Mouse (Mus musculus) liver, embryonic 16.5 days (tissue): ENCODE data around the gene Tubb4a. TPM values are rescaled to one million over a fixed set of nuclear protein-coding genes. Genes with fewer than 3 reads are reported as not detected.

Source experiments
- ATAC-seq: fragments of 200-750 bp; cut with Nextera tagmentation; 2 replicates; pipeline ENCODE4 v1.8.0; 2017; ENCODE audit warnings: low read depth, mild to moderate bottlenecking, moderate number of reproducible peaks, moderate library complexity
- H3K27ac ChIP-seq: fragments of 300-500 bp; sonication (generic); 2 replicates; pipeline ENCODE4 v1.5.1; 2014; ENCODE audit warnings: mild to moderate bottlenecking, low read length
- H3K27me3 ChIP-seq: fragments of 300-500 bp; sonication (generic); 2 replicates; pipeline ENCODE4 v1.6.1; 2014; ENCODE audit warnings: low read depth, low read length, mixed read lengths; ENCODE audit not compliant: control insufficient read depth, insufficient read depth
- H3K36me3 ChIP-seq: fragments of 300-500 bp; sonication (generic); 2 replicates; pipeline ENCODE4 v1.6.1; 2014; ENCODE audit warnings: mild to moderate bottlenecking; ENCODE audit not compliant: control insufficient read depth, insufficient read depth
- H3K4me1 ChIP-seq: fragments of 300-500 bp; sonication (generic); 2 replicates; pipeline ENCODE4 v1.6.1; 2014; ENCODE audit warnings: low read depth, low read length, mixed read lengths; ENCODE audit not compliant: control insufficient read depth
- H3K4me2 ChIP-seq: fragments of 300-500 bp; sonication (generic); 2 replicates; pipeline ENCODE4 v1.6.1; 2014; ENCODE audit warnings: low read depth, low read length, mixed read lengths
- H3K4me3 ChIP-seq: fragments of 300-500 bp; sonication (generic); 2 replicates; pipeline ENCODE4 v1.5.1; 2014; ENCODE audit warnings: low read depth, mild to moderate bottlenecking, low read length
- H3K9ac ChIP-seq: fragments of 300-500 bp; sonication (generic); 2 replicates; pipeline ENCODE4 v1.6.1; 2014; ENCODE audit warnings: low read depth, low read length
- H3K9me3 ChIP-seq: fragments of 300-500 bp; sonication (generic); replicated peaks from 2 replicates; pipeline ENCODE4 v1.6.1; 2016; ENCODE audit warnings: low read length; ENCODE audit not compliant: control insufficient read depth
- WGBS: fragments of 180-500 bp; shearing (Covaris S2); extraction: QIAGEN DNeasy Blood & Tissue Kit; methylation state at CpG from one replicate; pipeline ENCODE4 v1.1.7; 2014; ENCODE audit not compliant: insufficient replicate concordance; 5-methylcytosine and 5-hydroxymethylcytosine counted together
- polyA plus RNA-seq: library from polyadenylated mRNA; unstranded; fragments of >200 nt; fragmentation: Nextera tagmentation; extraction: Ambion mirVana; gene quantifications from 2 replicates; pipeline ENCODE4 v1.2.1, GENCODE M21; 2015

The Tubb4a gene
- polyA plus RNA-seq, 1 experiment from 2014 or later: 0.60 TPM

DNA sequence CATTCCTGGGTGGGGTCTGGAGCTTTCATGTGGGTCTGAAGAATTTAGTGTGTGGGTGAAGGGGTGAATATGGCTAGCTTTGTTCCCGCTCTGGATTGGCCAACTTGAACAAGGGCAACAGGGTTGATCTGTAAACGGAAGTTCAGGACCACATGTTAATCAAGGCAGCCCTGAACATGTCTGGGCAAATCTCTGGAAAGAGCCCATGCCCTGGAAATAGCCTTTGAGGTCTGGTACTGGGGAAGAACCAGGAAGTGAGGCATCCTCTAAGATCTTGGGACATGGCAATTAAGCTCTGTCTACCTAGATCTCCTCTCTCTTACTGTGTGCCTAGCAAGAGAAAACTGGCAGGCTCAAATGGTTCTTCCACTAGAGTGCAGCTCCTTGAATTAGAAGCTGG is 34.3 kb upstream of the Tubb4a start:
- Histone ChIP-seq H3K4me3 (no peak overlapping the region), H3K27me3 (no peaks in the 10 kb centered on the region; the same call in 1 of the 2 replicates), H3K27ac (no peak overlapping the region), H3K4me2 (no peak overlapping the region), H3K9ac (no peak overlapping the region), H3K9me3 (no peaks in the 10 kb centered on the region), H3K4me1 (peaks cover 7% of the 10 kb centered on the region), H3K36me3 (no peaks in the 10 kb centered on the region)
- 50% methylated on average over 2 of the region's 2 CpGs for WGBS
- ATAC-seq: no peak

GRCm38 (mm10) chr17:57118524-57119349 is 31.2 kb upstream of the Tubb4a start:
- Histone ChIP-seq H3K27me3 (no peaks in the 10 kb centered on the region; the same call in 1 of the 2 replicates), H3K9me3 (no peaks in the 10 kb centered on the region), H3K4me1 (peaks cover 7% of the 10 kb centered on the region), H3K27ac (no peak overlapping the region), H3K4me3 (no peak overlapping the region), H3K9ac (no peak overlapping the region), H3K4me2 (peak overlapping the region; percentile 35), H3K36me3 (no peaks in the 10 kb centered on the region)
- WGBS: 2% methylated on average over 11 of the region's 11 CpGs
- ATAC-seq: peak; percentile 76

- no peak overlapping the region for H3K4me2 ChIP-seq
- no peaks in the 10 kb centered on the region; the same call in 1 of the 2 replicates for H3K27me3 ChIP-seq
- no peak overlapping the region for H3K9ac ChIP-seq
- no peaks in the 10 kb centered on the region for H3K9me3 ChIP-seq
- ATAC-seq: no peak
- peaks cover 7% of the 10 kb centered on the region for H3K4me1 ChIP-seq
- H3K4me3 ChIP-seq: no peak overlapping the region
- no peak overlapping the region for H3K27ac ChIP-seq
- no peaks in the 10 kb centered on the region for H3K36me3 ChIP-seq
- 59% methylated on average over 2 of the region's 2 CpGs for WGBS
These were observed 29.2 kb upstream of the Tubb4a start for GRCm38 (mm10) chr17:57116801-57117200.

DNA sequence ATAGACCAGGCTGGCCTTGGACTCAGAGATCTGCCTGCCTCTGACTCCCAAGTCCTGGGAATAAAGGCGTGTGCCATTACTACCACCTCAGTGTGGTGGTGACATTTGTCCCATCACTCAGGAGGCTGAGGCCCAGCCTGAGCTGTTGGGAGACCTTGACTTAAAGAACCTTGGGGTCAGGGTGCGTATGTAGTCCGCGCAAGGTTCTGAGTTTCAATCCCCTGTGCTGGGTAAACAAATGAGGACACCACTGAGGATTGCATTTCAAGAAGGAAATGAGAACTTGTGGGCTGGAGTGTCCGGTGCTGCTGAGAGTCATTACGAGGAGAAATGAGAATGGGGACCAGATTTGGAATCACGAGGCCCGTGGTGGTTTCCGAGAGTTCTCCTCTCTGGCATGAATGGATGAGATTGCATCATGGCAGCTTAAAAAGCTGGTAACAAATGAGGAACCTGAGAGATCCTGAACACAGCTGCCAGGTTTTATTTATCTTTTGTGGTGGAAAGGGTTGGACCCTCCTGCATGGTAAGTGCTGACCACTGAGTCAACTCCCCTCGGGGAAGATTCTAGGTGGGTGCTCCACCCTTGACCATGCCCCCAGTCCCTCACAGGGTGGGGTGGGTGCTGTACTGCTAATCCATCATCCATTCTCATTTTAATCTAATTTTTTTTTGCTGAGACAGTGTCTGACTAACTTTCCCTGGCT is 25.3 kb upstream of the Tubb4a start:
- no peak for ATAC-seq

GRCm38 (mm10) chr17:57110005-57110404 is 22.4 kb upstream of the Tubb4a start:
- 20% methylated on average over 1 of the region's 1 CpGs for WGBS
- Histone ChIP-seq H3K9me3 (no peaks in the 10 kb centered on the region), H3K4me2 (no peak overlapping the region), H3K4me3 (no peak overlapping the region), H3K4me1 (no peaks in the 10 kb centered on the region; the same call in none of the 2 replicates), H3K9ac (no peak overlapping the region), H3K27ac (no peak overlapping the region), H3K27me3 (peaks cover 14% of the 10 kb centered on the region), H3K36me3 (no peaks in the 10 kb centered on the region)
- no peak for ATAC-seq

More for the DNA sequence above, 25.3 kb upstream of the Tubb4a start:
- Histone ChIP-seq H3K4me2 (no peak overlapping the region), H3K36me3 (no peaks in the 10 kb centered on the region), H3K27me3 (no peaks in the 10 kb centered on the region; the same call in 1 of the 2 replicates), H3K27ac (no peak overlapping the region), H3K4me3 (no peak overlapping the region), H3K9me3 (no peaks in the 10 kb centered on the region), H3K9ac (no peak overlapping the region), H3K4me1 (no peaks in the 10 kb centered on the region)
- WGBS: 50% methylated on average over 10 of the region's 10 CpGs

DNA sequence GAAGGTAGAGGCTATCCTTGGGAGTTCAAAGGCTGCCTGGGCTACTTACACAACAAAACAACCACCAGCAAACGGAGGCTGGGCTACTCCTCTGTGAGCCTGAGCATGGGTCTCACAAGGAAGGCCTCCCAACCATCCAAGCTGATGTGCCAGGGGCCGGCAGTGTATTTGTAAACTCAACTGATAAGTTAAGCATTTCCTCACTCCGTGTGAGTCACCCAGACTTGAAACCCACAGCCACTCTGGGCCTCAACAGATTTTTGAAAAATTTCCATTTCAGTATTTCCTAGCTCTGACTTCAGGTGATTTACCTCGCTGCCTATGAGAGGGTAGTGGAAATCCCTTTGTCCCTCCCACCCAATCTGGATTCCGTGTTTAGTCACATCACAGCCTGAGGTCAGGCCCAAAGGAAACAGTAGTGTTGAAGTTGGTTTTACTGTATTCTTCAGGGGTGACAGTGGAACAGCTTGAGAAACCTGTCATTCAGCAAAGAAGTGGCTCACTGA is 21.1 kb upstream of the Tubb4a start:
- Histone ChIP-seq H3K9me3 (no peaks in the 10 kb centered on the region), H3K9ac (no peak overlapping the region), H3K36me3 (no peaks in the 10 kb centered on the region), H3K4me1 (no peaks in the 10 kb centered on the region; the same call in none of the 2 replicates), H3K4me3 (no peak overlapping the region), H3K4me2 (no peak overlapping the region), H3K27ac (no peak overlapping the region), H3K27me3 (peaks cover 20% of the 10 kb centered on the region)
- ATAC-seq: no peak
- WGBS: 37% methylated on average over 5 of the region's 5 CpGs

GRCm38 (mm10) chr17:57108040-57108665 is 20.6 kb upstream of the Tubb4a start:
- no peak overlapping the region for H3K4me3 ChIP-seq
- no peak for ATAC-seq
- H3K36me3 ChIP-seq: no peaks in the 10 kb centered on the region
- H3K4me2 ChIP-seq: no peak overlapping the region
- no peak overlapping the region for H3K9ac ChIP-seq
- 57% methylated on average over 7 of the region's 7 CpGs for WGBS
- no peak overlapping the region for H3K27ac ChIP-seq
- no peaks in the 10 kb centered on the region for H3K9me3 ChIP-seq
- no peaks in the 10 kb centered on the region; the same call in none of the 2 replicates for H3K4me1 ChIP-seq
- H3K27me3 ChIP-seq: peaks cover 20% of the 10 kb centered on the region

DNA sequence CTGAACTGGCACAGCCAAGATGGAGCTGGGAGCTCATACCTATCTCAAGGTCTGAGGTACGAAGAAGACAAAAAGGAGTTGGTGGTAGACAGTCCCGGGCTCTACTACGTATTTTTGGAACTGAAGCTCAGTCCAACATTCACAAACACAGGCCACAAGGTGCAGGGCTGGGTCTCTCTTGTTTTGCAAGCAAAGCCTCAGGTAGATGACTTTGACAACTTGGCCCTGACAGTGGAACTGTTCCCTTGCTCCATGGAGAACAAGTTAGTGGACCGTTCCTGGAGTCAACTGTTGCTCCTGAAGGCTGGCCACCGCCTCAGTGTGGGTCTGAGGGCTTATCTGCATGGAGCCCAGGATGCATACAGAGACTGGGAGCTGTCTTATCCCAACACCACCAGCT is 19.5 kb upstream of the Tubb4a start:
- H3K27me3 ChIP-seq: peaks cover 20% of the 10 kb centered on the region
- no peak overlapping the region for H3K9ac ChIP-seq
- H3K36me3 ChIP-seq: no peaks in the 10 kb centered on the region
- H3K4me1 ChIP-seq: no peaks in the 10 kb centered on the region; the same call in none of the 2 replicates
- no peak for ATAC-seq
- H3K27ac ChIP-seq: no peak overlapping the region
- no peak overlapping the region for H3K4me3 ChIP-seq
- H3K4me2 ChIP-seq: no peak overlapping the region
- WGBS: 58% methylated on average over 5 of the region's 5 CpGs
- no peaks in the 10 kb centered on the region for H3K9me3 ChIP-seq
